Mouse (Mus musculus): Measurements from ENCODE around the gene Esyt3. TPM values are rescaled to one million over a fixed set of nuclear protein-coding genes. Genes with fewer than 3 reads are reported as not detected.

Esyt3 gene
- total RNA-seq (2021), result under 1 TPM; 0.29 to 0.37 TPM
- long read RNA-seq, experiment 1, full-length matches to known transcripts, result 1 of 1 reads
- long read RNA-seq, experiment 1, partial matches to known transcripts, result 0 of 1 reads
- long read RNA-seq, experiment 1, other reads (novel, unspliced or antisense), result 0 of 1 reads
- long read RNA-seq, experiment 2, result 0 reads

GRCm38 (mm10) chr9:99357921-99358692 is at the start of gene Esyt3:
Gene Esyt3 (minus strand): TSS chr9:99358557.
- peak in 1 of 2 experiments; percentile 26 for DNase-seq (ENCODE audit: low spot score in 2 of 2)

- DNase-seq (ENCODE audit: low spot score in 2 of 2), result no peak
Observed at GRCm38 (mm10) chr9:99401288-99401974, 43.1 kb upstream of the Esyt3 start.

GRCm38 (mm10) chr9:99400781-99401180 is 42.4 kb upstream of the Esyt3 start:
- DNase-seq (ENCODE audit: low spot score in 2 of 2), result no peak

DNA sequence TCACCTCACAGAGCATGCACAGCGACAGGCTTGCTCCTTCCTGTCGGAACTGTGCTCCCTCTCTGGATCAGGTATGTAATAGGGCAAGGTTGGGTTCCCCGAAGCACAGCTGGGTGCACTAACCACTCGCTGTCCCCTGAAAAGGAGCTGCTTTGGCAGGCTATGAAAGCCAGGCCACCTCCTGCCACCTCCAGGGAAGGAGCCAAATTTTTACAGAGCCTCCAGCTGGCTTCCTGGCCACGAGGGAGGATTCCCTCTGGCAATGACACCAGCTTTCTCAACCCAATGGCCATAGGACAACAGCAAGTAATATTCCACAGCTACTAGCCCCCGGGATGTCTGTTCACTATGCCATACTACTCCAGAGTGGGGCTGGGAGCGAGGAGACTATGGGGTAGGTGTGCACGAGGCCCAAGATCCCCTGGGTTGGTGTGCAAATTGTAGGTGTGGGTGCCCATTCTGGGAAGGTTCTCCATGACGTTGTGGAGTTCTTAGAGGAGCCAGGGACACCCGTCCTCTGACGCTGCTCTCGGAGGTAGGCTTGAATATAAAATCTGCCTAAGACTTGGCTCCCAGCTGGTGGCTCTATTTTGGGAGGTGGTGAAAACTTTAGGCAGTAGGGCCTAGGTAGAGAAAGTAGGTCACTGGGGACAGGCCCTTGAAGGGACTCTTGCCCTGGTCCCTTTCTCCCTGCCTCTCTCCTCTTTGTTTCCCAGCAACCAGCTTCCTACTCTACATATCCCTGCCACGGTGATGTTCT is 38.9 kb upstream of the Esyt3 start:
- no peak for DNase-seq (ENCODE audit: low spot score in 2 of 2)

- no peak for DNase-seq (ENCODE audit: low spot score in 2 of 2)
Observed at GRCm38 (mm10) chr9:99394366-99394765, 36.0 kb upstream of the Esyt3 start.

DNA sequence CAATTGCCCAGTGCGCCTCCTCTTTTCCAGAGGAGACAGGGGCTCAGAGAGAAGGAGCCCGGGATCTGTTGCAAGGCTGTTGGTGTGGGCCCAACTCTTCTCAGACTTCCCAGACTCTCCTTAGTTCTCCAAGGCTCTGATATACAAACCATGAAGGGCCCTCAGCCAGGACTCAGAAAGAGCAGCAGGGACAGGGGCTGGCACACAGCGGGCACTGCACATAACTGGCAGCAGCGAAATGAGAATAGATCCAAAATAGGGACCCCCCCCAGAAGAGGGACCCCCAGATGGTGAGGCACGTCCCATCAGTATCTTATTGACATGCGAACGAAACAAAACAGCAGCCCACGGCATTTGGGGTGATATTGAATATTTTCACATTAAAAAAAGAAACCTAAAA is 34.8 kb upstream of the Esyt3 start:
- DNase-seq (ENCODE audit: low spot score in 2 of 2), result no peak

- DNase-seq (ENCODE audit: low spot score in 2 of 2), result no peak
Observed at GRCm38 (mm10) chr9:99391557-99391956, 33.2 kb upstream of the Esyt3 start.

- no peak for DNase-seq (ENCODE audit: low spot score in 2 of 2)
Observed at GRCm38 (mm10) chr9:99390716-99391115, 32.4 kb upstream of the Esyt3 start.

GRCm38 (mm10) chr9:99390201-99390600 is 31.8 kb upstream of the Esyt3 start:
- no peak for DNase-seq (ENCODE audit: low spot score in 2 of 2)

GRCm38 (mm10) chr9:99389506-99389905 is 31.1 kb upstream of the Esyt3 start:
- no peak for DNase-seq (ENCODE audit: low spot score in 2 of 2)

- no peak for DNase-seq (ENCODE audit: low spot score in 2 of 2)
Observed at GRCm38 (mm10) chr9:99388856-99389255, 30.5 kb upstream of the Esyt3 start.

DNA sequence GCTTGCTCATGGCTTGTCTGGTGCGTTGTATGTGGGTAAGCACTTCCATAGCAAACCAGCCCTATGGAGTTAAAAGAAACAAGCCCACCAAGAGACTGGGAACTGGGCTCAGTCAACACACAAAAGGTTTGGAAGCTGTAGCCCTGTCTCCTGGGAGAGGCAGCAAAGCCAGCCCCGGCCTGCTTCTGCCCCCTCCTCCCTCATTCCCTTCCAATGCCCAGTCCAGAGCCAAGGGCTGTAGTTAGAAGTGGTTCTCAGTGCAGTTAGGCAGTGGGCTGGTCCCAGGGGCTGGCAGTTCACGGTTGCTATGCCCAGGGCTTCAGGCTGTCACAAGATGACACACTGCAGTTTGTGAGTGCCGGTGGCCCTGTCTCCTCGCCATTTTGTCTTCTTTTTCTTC is 29.7 kb upstream of the Esyt3 start:
- no peak for DNase-seq (ENCODE audit: low spot score in 2 of 2)

- DNase-seq (ENCODE audit: low spot score in 2 of 2), result no peak
Observed at GRCm38 (mm10) chr9:99382556-99382955, 24.2 kb upstream of the Esyt3 start.

- no peak for DNase-seq (ENCODE audit: low spot score in 2 of 2)
Observed at GRCm38 (mm10) chr9:99379194-99379593, 20.8 kb upstream of the Esyt3 start.

DNA sequence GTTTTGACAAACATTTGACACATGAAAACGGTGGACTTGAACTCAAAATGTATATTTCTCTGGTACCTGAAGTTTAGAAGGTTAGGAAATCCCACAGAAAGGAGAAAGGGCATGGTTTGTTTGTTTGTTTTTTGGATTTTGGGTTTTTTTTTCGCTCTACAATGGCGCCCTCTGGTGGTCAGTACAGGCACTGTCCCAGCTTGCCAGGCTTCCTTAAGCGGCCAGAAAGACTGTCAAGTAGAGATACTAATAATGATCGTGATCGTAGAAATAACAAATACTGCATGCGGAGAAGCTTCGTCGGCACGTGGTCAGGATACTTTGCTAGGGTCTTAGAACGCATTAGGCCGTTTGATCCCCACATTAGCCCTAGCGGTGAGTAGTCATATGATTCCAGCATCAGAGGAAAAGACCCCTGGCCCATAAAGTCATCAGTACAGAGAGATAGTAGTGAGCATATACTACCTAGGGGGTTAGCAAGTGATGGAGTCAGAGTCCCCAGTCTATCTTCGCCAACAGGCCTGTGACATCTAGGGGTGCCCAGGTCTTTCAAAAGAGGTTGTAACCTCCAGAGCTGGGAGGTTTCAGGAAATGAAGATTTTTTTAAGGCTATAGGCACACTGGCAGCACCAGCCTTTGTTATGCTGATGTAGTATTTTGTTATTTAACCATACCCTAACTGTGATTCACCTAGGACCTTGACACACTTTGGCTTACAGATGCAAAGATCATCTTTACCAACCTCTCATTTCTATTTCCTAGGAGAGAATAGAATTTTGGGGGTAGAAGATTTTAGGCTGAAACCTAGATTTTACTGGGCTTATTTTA is 18.4 kb upstream of the Esyt3 start:
- peak in 1 of 2 experiments; percentile 36 for DNase-seq (ENCODE audit: low spot score in 2 of 2)

GRCm38 (mm10) chr9:99368431-99368830 is 10.1 kb upstream of the Esyt3 start:
- no peak for DNase-seq (ENCODE audit: low spot score in 2 of 2)

DNA sequence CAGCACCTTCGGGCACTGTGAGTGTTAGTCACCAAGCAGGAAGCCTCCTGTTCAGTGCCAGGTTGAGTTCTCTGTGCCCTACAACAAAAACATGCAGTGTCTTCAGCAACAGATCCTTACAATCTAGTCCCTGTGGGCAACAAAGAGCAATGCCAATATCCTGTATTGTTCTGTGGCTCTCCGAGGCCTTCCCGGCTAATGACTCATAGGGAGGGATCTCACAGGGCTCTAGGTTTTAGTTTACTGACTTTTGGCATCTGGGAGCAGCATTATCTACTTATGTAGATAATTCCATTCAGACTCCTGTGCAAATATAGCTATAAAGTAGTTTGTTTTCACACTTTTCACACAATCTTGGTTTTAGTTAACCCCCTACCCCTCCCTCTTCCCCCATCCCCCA is 7.5 kb upstream of the Esyt3 start:
- no peak for DNase-seq (ENCODE audit: low spot score in 2 of 2)

DNA sequence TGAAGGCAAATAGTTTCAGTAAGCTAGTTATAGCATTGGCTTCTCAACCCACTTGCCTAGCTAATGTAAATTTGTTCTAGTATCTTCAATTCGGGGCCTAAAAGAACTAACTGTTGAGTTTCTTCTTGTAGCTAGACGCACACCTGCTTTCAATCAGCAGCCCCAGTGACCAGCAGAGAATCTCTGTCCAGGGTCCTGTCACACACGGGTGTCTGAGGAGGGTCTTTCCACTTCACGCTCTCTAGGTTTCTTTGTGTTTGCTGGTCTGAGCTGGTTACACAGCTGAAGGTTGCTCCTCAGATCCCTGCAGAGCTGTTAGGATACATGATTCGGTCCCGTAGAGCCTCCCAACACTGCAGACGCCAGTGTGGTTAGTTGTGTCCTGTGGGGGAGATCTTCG is 4.7 kb upstream of the Esyt3 start:
- no peak for DNase-seq (ENCODE audit: low spot score in 2 of 2)

- no peak for DNase-seq (ENCODE audit: low spot score in 2 of 2)
Observed at GRCm38 (mm10) chr9:99361946-99362345, 3.6 kb upstream of the Esyt3 start.

- no peak for DNase-seq (ENCODE audit: low spot score in 2 of 2)
Observed at GRCm38 (mm10) chr9:99359012-99359411, 655 bp upstream of the Esyt3 start.

- no peak for DNase-seq (ENCODE audit: low spot score in 2 of 2)
Observed at GRCm38 (mm10) chr9:99357561-99357920, 816 bp downstream of the Esyt3 start.

Measured in gastrocnemius, postnatal 4 days (tissue).